Mouse (Mus musculus) heart, postnatal 25 days (tissue): ENCODE measurements around the gene Ptprj. TPM values are rescaled to one million over a fixed set of nuclear protein-coding genes. Genes with fewer than 3 reads are reported as not detected.

Experiments
- DNase-seq: peaks from one replicate; pipeline ENCODE4 v3.0.0; 2022; ENCODE audit warnings: low spot score
- intact Hi-C: fragments of 180-260 bp; cut with DNase I; formaldehyde crosslinking; loops from one replicate; pipeline ENCODE4 v1.15.1; 2025
- total RNA-seq, 2 experiments: library from RNA; stranded (reverse); gene quantifications; 2 replicates each; pipeline ENCODE4 v1.2.3; 2021

The Ptprj gene
- total RNA-seq, 2 experiments from 2014 or later: 7.2 to 7.6 TPM

DNA sequence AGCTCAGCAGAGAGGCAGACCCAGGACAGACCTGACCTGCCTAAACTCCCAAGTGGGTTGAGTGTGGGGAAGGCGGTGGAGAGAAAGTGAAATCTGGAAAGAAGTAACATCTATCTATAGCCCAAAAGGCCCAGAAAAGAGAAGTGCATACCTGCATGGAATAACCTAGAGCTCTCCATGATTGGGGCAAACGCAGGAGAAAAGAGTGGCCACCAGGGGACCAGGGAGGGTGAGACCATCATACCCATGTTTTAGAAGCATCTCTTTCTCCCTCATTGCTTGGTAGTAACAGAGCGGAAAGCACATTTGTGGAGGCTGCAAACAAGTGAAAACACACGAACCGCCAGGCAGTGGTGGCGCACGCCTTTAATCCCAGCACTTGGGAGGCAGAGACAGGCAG, 46.5 kb downstream of the Ptprj start:
- no peak for DNase-seq
- intact Hi-C loops: no loop called here

DNA sequence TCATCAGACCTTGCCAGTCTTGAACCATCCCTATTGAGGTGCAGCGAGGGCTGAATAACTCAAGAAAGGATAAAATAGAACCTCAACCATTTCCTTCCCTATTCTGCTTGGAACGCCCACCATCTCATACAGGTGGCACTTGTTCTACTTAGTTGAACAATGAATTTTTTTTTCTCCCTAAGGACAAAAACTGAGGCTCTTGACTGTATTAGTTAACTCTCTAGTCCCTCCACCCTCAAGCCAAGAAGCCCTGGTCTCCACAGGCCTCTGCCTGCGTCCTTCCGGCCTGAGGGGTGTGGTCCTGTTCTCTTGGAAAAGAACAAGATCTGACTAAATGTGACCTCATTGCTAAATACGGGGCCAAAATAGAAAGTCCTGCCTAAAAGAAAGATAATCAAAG, 48.4 kb downstream of the Ptprj start:
- peak; percentile 44 for DNase-seq
- intact Hi-C loops: no loop called here

DNA sequence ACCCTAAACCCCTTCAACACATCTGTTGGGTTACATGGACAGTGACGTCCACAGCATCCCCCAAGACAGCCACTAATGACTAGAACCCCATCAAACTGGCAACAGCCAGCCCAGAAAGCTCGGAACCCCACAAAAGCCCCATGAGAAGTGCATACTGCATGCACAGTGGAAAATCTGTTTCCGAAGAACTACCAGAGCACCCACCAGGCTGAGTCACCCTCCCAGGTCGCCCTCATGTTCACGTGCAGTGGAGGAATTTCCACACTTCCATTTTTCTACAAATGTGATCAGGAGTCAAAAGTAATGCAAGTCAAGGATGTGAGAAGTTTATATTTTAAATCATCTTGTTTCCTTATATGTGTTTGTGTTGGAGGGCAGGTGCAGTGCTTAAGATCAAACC, 52.3 kb downstream of the Ptprj start:
- DNase-seq: no peak
- intact Hi-C loops: no loop called here

DNA sequence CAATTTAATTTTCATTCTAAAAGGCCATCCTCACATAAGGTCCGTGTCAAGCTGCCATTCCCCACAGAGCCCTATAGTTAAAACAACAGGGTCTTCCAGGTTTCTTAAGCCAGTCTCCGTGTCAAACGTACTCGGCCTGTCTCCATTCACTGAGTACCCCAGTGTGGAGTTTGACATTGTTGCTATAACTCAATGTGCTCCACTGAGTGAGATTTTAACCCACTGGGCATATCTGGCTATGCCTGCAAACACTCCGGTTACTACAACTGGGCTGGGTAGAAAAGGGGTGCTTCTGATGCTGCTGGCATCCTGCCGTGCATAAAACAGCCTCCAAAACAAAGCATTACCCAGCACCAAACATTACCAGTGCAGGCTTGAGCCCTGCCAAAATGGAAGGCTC, 53.5 kb downstream of the Ptprj start:
- intact Hi-C loops: no loop called here
- no peak for DNase-seq

DNA sequence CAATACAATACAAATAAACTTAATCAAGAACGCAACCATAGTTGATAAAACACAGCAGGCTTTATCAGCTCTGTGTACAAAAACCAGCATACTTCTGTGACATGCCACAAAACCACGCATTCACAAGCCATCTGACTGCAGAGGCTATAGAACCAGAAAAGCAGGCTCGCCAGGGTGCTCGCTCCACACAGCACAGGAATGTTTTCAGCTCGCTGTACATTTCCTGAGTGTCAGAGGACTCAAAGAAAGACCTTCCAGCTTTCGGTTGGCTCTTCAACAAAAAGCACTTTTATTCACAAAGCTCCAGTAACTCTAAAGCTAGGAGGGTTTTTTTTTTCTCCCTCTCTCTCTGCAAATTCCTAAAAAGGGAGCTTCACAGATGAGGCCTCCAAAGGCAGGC, 53.9 kb downstream of the Ptprj start:
- intact Hi-C loops: no loop called here
- DNase-seq: no peak

DNA sequence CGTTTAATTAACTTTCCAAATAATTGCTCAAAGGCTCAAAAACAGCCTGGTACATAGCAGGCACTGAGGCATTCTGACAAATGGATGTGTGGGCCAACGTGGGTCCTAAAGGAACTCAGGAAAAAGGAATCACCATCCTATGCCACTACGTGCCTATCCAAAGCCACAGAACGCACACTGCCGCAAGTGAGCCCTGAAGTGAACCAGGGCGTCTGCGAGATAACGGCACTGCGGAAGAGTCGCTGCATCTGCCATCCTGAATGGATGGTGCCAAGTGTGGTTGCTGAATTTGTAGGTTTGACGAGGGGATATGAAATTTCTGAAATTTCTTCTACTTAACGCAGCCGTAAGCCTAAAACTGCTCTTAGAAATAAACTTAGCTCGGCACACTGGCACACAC, 54.6 kb downstream of the Ptprj start:
- no peak for DNase-seq
- intact Hi-C loops: no loop called here

DNA sequence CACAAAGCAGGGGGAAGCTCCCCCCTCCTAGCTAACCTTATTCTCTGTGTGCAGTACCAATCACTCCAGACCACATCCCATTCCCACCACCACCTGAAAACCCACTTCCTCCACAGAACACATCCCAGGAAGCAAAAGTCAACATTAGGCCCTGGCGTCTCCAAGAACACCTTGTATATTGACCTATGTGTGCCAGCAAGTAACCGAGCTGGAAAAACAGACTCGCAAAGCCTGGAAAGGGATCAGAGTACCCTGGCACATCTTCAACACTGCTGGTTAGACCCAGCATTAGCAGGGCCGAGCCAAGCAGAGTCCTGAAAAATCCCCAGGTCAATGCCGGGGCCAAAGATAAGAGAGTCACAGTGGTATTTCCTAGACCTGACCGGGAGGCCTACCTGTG, 58.0 kb downstream of the Ptprj start:
- DNase-seq: no peak
- intact Hi-C loops: no loop called here

DNA sequence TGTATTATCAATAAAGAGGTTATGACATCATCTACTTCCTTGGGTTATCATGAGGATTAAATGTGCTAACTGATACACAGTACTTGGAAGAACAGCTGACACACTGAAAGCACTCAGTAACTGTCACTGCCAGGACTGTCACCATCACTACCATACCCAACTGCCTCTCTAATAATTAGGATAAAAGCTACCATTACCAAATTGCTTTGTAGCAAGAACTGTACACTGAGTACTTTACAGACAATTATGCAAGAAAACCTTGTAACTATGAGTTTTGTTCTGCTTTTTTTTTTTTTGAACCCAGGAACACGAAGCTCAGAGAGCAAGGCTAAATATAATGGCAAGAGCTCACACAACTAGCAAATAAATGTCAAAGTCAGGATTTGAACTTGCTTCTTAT, 58.5 kb downstream of the Ptprj start:
- intact Hi-C loops: no loop called here

DNA sequence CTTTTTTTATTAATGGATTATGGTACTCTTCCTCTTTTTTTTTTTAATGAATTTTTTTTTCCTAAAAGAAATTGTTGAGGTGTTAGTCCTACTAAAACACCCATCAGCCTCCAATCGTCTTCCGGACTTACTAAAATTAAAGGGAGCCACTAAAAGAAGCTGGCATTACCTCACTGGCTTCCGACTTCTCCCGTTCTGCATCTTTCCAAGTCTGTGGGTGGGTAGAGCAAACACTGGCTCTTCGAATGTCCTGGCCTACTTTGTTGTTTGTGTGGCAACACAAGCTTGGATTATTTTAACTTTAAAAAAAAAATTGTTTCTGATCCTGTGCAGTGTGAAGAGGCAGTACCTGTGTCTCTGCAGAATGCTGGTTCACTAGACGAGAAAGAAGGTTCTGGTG, 62.2 kb downstream of the Ptprj start:
- intact Hi-C loops: no loop called here
- DNase-seq: no peak

More for the DNA sequence above, 58.5 kb downstream of the Ptprj start:
- no peak for DNase-seq

DNA sequence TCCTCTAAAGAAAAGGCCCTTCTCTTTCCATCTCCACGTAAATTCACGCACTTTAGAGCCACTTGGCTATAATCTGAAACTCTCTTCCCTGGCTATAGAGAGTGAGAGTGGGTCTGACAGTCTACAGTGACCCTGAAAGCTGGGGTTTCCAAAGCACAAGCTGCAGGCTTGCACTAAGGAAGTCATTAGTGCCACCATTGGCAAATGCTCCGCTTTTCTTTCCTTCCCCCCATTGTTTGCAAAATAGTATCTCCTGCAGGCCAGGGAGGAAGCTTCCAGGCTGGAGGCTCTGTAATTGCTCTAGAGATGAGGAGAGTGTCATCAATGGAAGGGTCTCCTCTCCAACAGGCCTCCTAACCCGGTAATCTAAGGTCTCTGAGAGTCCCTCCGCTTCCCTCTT, 65.5 kb downstream of the Ptprj start:
- no peak for DNase-seq

DNA sequence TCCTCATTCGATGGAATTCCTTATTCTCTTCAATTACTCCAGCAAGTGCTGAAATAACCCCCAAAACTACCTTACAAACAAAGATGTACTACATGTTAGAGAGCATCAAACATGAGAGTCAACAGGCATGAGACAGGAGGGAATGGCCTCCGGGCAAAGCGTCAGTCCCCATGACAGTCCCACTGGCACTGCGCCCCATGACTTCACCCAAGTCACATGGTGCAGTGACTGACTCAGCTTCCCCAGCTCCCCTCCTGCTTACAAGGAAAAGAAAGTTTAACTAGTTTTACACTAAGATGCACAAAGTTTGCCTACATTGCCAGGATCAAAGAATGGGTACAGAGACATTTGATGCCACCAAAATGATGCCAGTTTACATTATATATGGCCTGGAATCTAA, 71.2 kb downstream of the Ptprj start:
- intact Hi-C loops: loop anchor here (5.0 kb wide), 1 partner anchor 68 kb away; no protein-coding TSS in a partner anchor

More for the DNA sequence above, 65.5 kb downstream of the Ptprj start:
- intact Hi-C loops: no loop called here

DNA sequence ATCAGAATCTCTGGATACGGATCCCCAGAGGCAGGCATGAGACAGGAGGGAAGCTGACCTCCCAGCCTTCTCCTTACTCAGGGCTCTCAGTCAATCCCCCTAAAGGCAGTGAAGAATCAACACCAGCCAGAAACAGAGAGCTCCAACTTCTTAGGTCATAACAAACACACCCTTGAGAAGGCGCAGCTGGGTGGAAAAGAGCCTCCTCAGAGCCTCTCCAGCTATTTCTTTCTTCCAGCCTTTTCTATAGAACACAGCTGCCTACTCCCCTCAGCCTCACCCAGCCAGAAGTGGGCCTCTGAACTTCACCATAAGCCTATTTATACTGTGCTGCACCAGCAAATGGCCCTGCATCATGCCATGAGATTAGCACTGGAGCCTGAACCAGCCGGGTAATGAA, 74.3 kb downstream of the Ptprj start:
- peak; percentile 22 for DNase-seq
- intact Hi-C loops: loop anchor here (5.0 kb wide), 1 partner anchor 71 kb away; no protein-coding TSS in a partner anchor

More for the DNA sequence above, 71.2 kb downstream of the Ptprj start:
- peak; percentile 50 for DNase-seq

DNA sequence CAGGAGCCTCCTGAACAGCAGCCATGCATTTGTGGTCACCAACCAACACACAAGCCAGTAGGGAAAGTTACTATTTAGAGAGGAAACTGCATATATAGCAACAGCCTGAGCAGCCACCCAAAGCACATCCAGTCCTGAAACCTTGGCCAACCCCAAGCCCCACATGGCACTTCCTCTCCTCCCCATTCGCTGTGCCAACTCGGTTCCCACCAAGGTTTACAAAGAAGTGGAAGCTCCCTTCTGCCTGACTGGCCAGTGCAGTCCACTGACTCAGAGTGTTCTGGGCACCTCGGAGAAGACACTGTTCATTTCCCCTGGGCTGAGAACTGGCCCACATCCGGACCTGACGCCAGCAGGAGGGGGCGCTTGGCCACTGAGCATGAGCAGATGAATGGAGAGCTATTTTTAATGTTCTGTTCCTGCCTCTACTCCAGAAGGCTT, 75.7 kb downstream of the Ptprj start:
- intact Hi-C loops: loop anchor here (5.0 kb wide), 1 partner anchor 73 kb away; no protein-coding TSS in a partner anchor
- peak; percentile 79 for DNase-seq

DNA sequence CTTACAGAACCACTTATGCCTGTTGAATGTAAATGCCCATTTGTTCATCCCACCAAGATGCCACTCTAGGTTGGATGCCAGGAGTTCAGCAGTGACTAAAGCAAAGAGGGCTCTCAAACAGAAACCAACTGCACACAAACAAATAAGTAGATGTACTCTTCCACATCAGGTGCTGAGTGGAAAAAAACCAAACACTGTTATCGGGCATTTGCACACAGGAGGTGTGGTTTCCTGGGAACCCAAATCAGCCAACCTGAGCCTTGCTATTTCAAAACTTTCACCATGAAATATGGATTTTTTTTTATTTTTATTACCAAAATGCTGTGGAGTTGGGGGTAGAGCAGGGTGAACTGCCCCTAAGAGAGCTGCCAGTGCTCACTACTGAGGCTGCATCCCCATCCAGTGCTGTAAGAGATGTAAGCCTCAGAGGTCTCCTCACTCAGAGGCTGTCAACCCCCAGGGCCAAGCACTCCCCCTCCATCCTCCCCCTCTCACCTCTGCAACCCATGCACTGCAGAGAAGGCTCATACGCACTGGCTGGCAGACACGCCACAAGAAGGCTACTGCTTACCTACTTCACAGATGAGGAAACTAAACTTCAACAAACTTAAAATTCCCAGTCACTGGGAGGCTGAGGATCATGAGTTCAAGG, 77.1 kb downstream of the Ptprj start:
- intact Hi-C loops: no loop called here
- DNase-seq: no peak

DNA sequence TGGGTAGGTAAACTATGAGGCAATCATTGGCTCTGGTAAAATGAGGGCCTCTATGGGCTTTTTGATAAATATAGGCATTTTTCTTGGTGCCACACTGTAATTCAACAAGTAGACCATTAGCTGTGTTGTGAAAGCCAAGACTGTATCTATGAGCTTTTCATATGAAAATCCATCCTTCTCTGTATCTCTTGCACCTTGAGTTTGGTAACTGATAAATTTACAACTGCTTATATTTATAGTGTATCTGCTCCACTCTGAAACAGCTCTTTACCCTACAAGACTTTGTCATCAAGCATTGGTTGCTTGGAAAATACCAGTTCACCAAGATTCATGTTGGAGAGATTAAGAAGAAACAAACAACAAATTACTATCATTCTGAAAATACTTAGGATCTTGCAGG, 77.7 kb downstream of the Ptprj start:
- DNase-seq: no peak
- intact Hi-C loops: no loop called here

DNA sequence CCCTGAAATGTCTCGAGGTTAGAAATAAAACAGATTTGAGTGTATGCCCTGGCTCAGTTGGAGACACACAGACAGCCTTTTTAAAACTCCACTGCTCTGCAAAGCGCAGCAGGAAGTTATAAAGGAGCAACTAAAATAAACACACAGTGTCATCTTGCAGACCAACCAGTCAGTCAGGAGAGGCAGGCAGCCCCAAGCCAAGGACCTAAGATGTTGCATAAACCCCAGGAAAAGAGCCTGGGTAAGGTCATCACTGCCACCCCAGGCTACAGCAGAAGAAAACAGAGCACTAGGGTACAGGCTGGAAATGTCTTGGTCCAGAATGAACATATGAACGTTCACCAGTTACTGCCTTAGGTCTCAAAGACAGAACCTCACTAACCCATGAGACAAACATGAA, 78.7 kb downstream of the Ptprj start:
- intact Hi-C loops: no loop called here
- DNase-seq: no peak

DNA sequence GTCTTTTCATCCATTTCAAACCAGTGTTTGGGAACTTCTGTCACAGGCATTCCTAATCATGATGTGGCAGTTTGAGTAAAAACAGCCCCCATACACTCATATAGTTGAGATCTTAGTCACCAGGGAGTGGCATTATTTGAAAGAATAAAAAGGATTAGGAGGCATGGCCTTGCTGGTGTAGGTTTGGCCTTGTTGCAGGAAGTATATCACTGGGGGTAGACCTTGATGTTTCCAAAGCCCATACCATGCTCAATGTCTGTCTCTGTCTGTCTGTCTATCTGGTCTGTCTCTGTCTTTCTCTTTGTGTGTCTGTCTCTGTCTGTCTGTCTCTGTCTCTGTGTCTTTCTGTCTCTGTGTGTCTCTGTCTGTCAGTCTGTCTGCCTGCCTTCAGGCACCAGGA, 79.6 kb downstream of the Ptprj start:
- intact Hi-C loops: no loop called here
- no peak for DNase-seq

DNA sequence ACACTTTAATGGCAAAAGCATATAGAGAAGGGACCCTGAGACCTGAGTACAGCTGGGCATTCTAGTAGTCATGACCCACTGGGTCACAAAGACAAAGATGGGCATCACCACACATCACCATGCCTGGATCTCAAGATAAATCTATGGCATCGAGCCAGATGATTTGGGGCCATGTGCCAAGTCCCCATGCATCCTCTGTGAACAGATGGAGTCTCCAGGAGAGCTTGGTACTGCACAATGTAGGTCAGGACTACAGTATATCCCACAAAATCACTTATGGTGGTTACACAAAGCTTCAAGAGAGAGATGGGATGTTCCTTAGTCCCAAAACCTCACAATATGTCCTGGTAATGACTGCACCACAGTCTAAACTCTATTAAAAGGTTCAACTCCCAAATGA, 81.4 kb downstream of the Ptprj start:
- no peak for DNase-seq
- intact Hi-C loops: no loop called here

DNA sequence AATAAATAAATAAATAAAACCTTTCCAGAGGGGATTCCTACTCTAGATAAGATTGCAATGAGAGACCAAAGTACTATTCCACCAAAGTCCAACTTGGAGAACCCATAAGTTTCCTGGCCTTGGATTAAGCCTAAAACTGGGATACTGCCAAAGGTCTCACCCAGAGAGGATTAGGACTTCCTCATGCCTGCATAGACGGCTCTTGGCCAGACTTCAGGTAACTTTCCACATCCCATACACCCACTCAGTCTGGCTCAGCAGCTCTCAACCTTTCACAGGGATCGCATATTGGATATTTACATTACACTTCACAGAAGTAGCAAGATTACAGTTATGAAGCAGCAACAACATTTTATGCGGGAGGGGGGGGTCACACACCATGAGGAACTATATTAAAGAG, 82.9 kb downstream of the Ptprj start:
- no peak for DNase-seq
- intact Hi-C loops: no loop called here

DNA sequence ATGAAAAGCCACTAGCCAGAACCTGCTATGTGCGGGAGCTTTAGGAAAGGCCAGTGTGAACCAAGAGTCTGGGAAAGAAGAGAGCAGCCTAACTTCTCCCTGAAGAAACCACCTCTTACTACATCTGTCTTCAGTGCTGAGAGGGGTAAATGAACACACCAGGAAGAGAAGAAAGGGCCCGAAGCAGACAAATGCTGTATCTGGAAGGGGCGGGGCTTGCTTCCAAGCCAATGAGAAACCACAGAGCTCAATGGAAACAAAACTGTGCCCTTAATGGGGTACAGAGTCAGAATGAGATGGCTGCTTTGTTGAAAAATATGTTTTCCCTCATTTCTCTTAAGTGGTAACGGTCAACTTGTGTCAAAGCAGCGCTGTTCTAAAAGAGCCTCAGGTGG, 83.8 kb downstream of the Ptprj start:
- intact Hi-C loops: no loop called here
- no peak for DNase-seq

DNA sequence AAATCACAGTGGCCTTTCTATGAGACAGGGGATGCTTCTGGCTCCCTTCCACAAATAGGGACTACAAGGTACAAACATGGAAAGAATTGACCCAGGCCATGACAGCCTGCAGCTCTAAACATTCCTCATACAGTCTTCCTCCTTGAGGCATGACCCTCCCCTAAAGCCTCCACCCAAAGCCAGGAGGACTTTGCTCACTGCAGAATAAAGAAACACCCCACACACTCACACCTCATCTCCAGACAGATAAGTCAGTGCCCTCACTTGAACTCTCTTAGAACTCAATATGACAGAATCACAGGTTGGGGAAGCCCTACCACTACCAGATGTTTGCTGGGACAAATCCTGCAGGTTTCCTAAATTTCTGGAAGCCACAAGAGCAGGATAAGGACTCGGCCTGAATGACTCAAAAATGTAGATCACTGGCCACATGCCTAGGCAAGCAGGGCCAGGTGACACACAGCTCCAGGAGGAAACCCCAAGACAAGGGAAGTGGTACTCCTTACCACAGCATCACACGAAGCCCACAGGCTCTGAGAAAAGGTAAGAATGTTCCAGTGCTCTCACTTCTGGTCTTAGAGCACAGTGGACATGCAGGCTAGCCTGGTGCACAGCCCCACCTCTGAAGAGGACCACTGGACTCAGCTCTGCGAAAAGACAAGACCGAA, 84.3 kb downstream of the Ptprj start:
- no peak for DNase-seq
- intact Hi-C loops: no loop called here
